Mouse (Mus musculus) E14TG2a.4 (cell line): ENCODE results near the gene Catsper1.

ENCODE experiments used
- H3K27me3 ChIP-seq: 2 replicates; pipeline ENCODE4 v1.6.1; 2014; ENCODE audit warnings: low read length, control low read depth; ENCODE audit not compliant: insufficient read depth
- H3K36me3 ChIP-seq: 2 replicates; pipeline ENCODE4 v1.6.1; 2014; ENCODE audit warnings: low read length, control low read depth; ENCODE audit not compliant: insufficient read depth
- H3K4me1 ChIP-seq: replicated peaks from 2 replicates; pipeline ENCODE4 v1.6.1; 2014; ENCODE audit warnings: low read depth, low read length, control low read depth
- H3K4me3 ChIP-seq: replicated peaks from 2 replicates; pipeline ENCODE4 v1.5.1; 2014; ENCODE audit warnings: mild to moderate bottlenecking, low read length
- H3K9me3 ChIP-seq: 2 replicates; pipeline ENCODE4 v1.6.1; 2014; ENCODE audit warnings: low read length, control low read depth
- CTCF ChIP-seq: conservative IDR thresholded peaks from 2 replicates; pipeline ENCODE4 v1.5.1; 2014; ENCODE audit warnings: low read length
- NANOG ChIP-seq: IDR thresholded peaks from 2 replicates; pipeline ENCODE4 v1.6.1; 2014; ENCODE audit warnings: borderline replicate concordance, low read length, mixed read lengths
- POU5F1 ChIP-seq: IDR thresholded peaks from 2 replicates; pipeline ENCODE4 v1.6.1; 2014; ENCODE audit warnings: low read length, borderline replicate concordance

The Catsper1 gene

DNA sequence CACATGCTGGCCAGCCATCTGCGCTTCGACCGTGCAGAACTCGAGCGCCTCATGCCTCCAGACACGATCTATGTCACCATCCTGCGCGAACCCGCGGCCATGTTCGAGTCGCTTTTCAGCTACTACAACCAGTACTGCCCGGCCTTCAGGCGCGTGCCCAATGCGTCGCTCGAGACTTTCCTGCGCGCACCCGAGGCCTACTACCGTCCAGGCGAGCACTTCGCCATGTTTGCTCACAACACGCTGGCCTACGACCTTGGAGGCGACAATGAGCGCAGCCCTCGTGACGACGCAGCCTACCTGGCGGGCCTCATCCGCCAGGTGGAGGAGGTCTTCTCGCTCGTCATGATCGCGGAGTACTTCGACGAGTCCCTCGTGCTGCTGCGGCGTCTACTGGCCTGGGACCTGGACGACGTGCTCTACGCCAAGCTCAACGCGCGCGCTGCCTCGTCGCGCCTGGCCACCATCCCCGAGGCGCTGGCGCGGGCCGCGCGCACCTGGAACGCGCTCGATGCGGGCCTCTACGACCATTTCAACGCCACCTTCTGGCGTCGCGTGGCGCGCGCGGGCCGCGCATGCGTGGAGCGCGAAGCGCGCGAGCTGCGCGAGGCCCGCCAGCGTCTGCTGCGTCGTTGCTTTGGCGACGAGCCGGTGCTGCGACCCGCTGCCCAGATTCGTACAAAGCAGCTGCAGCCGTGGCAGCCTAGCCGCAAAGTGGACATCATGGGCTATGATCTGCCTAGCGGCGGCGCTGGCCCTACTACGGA, 28.4 kb upstream of the Catsper1 start:
- Histone ChIP-seq H3K9me3 (no peaks in the 10 kb centered on the region), H3K36me3 (0 out of 2 replicates have a peak, but pooled peaks cover 6% of the 10 kb centered on the region)
- TF ChIP-seq CTCF (no peak), POU5F1 (no peak), NANOG (no peak)

DNA sequence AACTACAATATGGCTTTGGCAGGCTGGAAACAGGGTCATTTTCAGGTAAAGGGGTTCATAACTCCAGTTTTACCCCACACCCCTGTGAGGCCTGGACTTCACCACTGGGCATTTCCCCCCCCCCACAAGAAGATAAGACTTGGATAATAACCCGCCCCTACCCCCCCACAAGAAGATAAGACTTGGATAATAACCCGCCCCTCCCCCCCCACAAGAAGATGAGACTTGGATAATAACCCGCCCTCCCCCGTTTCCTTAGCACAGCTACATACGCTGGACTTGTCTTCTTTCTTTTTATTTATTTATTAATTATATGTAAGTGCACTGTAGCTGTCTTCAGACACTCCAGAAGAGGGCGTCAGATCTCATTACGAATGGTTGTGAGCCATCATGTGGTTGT, 26.5 kb upstream of the Catsper1 start:
- Histone ChIP-seq H3K36me3 (0 out of 2 replicates have a peak, but pooled peaks cover under 1% of the 10 kb centered on the region), H3K9me3 (no peaks in the 10 kb centered on the region), H3K4me3 (no peak overlapping the region), H3K4me1 (peaks cover 29% of the 10 kb centered on the region), H3K27me3 (peaks cover 21% of the 10 kb centered on the region)
- TF ChIP-seq CTCF: no peak

More for the DNA sequence above, 28.4 kb upstream of the Catsper1 start:
- Histone ChIP-seq H3K4me1 (peaks cover 34% of the 10 kb centered on the region), H3K27me3 (peaks cover 21% of the 10 kb centered on the region), H3K4me3 (peak overlapping the region; percentile 72)

DNA sequence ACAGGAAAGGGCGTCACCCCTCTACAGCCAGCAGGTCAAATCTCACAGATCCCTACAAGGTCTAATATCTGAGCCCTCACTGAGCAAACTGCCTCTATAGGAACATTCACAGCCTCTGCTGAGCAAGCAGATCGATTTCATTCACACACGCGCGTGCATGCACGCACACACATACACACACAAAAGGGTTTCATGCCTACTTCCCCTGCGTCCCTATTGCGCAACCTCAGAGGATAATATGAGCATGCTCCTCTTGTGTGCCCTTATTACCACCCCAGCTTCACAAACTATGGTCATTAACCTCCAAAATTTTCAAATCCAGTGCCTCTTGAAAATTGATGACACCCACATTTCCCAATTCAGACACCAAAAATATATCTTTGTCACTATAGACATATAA, 22.4 kb upstream of the Catsper1 start:
- no peaks in the 10 kb centered on the region for H3K4me1 ChIP-seq
- peaks cover 4% of the 10 kb centered on the region for H3K27me3 ChIP-seq
- H3K4me3 ChIP-seq: no peak overlapping the region
- TF ChIP-seq POU5F1 (no peak), CTCF (no peak), NANOG (no peak)
- H3K9me3 ChIP-seq: peaks cover 22% of the 10 kb centered on the region
- no peaks in the 10 kb centered on the region for H3K36me3 ChIP-seq

DNA sequence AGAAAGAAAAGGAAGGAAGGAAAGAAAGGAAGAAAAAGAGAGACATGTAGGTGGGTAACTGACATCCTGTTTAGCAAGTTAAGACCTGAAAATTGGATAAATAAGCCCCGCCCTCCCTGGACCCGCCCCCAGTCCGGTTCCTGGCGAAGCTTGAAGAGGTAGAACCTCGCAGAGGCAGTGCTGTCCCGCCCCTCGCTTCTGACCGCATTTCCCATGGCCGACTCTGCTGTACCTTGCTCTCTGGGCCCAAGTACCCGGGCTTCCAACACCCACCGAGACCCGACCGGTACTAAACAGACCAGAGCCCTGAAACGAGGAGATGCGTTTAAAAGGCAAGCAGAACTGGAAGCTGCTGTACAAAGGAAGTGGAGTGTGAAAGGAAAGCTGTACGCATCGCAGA, 11.7 kb upstream of the Catsper1 start:
- peaks cover 23% of the 10 kb centered on the region for H3K9me3 ChIP-seq
- H3K4me3 ChIP-seq: peak overlapping the region; percentile 10; the same call in 1 of the 2 replicates
- H3K4me1 ChIP-seq: peaks cover 8% of the 10 kb centered on the region
- peaks cover 8% of the 10 kb centered on the region for H3K27me3 ChIP-seq
- H3K36me3 ChIP-seq: no peaks in the 10 kb centered on the region
- no peak for TF ChIP-seq CTCF
- TF ChIP-seq POU5F1: no peak
- TF ChIP-seq NANOG: no peak

DNA sequence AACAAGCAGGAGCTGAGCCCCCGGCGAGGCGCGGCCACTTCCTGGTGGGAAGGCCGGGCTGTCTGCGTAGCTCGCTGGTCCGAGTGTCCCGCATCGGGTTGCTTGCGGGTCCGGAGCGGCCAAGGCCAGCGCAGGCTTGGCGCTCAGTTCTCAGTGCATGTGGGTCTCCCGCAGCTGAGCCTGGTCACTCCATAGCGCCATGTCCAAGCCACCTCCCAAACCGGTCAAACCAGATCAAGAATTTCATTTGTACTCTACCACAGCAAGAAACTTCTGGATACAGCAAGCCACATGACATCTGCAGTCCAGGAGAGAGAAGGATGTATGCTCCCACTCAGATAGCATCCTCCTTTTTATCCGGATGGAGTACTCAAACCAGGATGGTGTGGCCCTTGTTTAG, 7.6 kb upstream of the Catsper1 start:
- H3K27me3 ChIP-seq: peaks cover 8% of the 10 kb centered on the region
- no peaks in the 10 kb centered on the region for H3K9me3 ChIP-seq
- 0 out of 2 replicates have a peak overlapping the region, but pooled peaks have one; percentile 10 for H3K4me3 ChIP-seq
- H3K36me3 ChIP-seq: no peaks in the 10 kb centered on the region
- TF ChIP-seq CTCF: no peak
- TF ChIP-seq NANOG: no peak
- TF ChIP-seq POU5F1: no peak
- peaks cover 8% of the 10 kb centered on the region for H3K4me1 ChIP-seq

DNA sequence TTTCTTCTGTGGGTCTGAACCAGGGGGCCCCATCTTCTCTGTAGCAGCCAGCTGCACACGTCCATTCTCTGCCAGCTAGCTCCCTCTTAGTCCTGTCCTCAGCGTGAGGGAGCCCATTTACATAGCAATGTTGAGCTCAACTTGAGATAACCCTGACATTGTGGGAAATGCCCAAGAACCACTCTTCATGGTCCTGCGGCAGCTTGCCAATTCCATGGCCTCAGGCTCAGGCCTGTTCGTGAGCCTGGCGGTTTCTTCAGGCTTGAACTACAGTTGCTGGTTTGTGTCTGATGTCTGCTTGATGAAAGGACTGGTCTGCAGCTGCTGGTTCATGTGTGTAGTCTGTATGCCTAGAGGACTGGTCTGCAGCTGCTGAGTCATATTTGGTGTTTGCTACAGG, 800 bp upstream of the Catsper1 start:
- TF ChIP-seq CTCF: no peak
- TF ChIP-seq POU5F1: no peak
- TF ChIP-seq NANOG: no peak
- Histone ChIP-seq H3K4me1 (peaks cover 15% of the 10 kb centered on the region), H3K36me3 (no peaks in the 10 kb centered on the region), H3K27me3 (no peaks in the 10 kb centered on the region), H3K4me3 (no peak overlapping the region), H3K9me3 (no peaks in the 10 kb centered on the region)

DNA sequence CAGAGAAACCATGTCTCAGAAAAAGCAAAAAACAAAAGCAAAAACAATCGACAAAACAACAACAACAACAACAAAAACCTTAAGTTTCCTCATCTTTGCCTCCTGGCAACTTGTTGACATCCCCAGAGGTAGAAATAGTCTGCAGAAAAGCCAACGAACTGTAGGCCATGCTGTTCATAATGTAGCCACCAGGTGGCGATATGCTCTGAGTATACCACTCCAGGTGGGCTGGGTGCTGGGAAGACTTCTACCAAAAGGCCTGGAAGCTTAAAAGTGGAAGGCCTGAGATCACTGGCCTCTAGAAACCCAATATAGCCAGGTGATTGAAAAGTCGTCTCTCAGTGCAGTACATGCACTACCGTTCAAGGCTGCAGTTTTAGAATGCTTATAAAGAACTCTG, 2.4 kb downstream of the Catsper1 start:
- Histone ChIP-seq H3K4me3 (no peak overlapping the region), H3K4me1 (peaks cover 15% of the 10 kb centered on the region), H3K9me3 (no peaks in the 10 kb centered on the region), H3K36me3 (no peaks in the 10 kb centered on the region), H3K27me3 (peaks cover 8% of the 10 kb centered on the region; the same call in 1 of the 2 replicates)
- TF ChIP-seq POU5F1 (no peak), NANOG (no peak), CTCF (peak; percentile 99)

DNA sequence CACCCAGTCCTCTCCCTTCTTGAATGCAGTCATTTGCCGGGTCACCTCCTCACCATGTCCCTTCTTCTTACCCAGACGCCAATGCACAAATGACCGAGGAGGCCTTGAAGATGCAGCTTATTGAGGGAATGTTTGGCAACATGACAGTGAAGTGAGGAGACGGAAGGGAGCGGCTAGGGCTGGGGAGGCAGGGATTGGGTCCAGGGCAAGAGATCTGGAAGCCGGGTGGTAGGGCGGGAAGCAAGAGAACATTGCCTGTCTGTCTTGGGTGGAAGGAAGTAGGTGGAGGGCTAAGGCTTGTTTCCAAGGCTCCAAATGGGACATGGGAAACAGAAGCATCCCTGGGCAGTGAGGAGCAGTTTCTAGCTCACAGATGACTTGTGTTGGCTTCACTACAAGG, 5.8 kb downstream of the Catsper1 start:
- Histone ChIP-seq H3K9me3 (no peaks in the 10 kb centered on the region), H3K4me3 (no peak overlapping the region), H3K27me3 (peaks cover 8% of the 10 kb centered on the region; the same call in 1 of the 2 replicates), H3K4me1 (no peaks in the 10 kb centered on the region), H3K36me3 (no peaks in the 10 kb centered on the region)
- TF ChIP-seq POU5F1 (no peak), NANOG (no peak), CTCF (no peak)
